Mouse (Mus musculus) embryo, embryonic 10.5 days (tissue): ENCODE results near the gene Arhgef38.

ENCODE experiments used
- DNase-seq: peaks from one replicate; pipeline ENCODE4 v3.0.0-alpha.2; 2015; ENCODE audit warnings: low spot score

The Arhgef38 gene

DNA sequence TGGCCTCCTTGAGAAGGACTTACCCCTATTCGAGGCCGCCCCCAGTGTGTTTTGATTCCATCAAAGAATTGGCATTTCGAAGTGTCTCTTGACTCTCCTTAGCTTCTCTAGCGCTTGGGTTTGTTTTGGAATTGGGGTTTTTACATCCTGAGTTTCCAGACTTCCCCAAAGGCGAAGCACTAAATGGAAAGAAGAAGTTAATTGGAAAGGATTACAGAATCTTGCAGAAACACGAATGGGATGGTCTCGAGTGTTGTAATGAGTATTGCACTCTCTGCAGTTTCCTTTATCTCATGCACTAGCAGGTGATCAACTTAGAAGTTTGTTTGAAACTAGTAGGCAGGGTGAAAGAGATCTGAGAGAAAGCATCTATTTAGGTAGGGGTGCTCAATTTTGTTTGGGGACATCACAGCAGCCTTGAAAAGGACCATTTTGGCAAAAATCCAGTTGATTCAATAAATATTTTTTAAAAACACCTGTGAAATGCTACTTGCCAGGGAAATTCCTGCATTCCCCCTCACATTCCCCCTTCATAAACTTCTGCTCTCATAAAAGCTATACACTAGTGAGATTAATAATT, 142.4 kb downstream of the Arhgef38 start:
- DNase-seq = no peak

DNA sequence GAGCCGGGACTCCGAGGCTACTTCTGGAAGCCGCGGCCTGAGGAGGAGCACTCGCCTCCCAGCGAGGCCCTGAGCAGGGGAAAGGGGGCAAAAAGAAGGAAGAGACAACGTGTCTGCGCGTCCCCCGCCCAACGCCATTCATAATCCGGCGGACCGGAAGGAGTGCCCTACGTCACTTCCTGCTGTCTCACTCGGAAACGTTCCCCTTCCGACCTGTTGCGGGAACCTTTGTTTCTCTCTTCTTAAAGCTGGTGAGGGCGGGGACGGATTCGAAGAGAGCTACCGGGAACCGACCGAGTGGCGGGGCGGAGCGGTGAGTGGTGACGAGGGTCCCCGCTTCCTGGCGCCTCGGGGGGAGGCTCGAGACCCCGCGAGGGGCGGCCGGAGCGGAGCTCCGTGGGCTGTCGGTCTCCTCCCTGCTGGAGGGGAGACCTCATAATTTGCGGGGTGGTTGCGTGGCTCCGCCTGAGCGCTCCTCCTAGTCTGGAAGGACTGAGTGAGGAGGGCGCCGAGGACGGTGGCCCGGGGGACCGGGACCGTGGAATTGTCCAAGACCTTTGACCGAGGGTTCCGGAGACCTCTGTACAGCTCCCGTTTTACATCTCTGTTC, 143.0 kb downstream of the Arhgef38 start, which contains the start of the genes Ints12 and Gstcd:
Ints12 (plus strand) TSS at position 177 of the 610 bp plus-strand sequence.
Gstcd (minus strand) TSS at position 370 of the 610 bp plus-strand sequence.
- DNase-seq = peak; percentile 97

DNA sequence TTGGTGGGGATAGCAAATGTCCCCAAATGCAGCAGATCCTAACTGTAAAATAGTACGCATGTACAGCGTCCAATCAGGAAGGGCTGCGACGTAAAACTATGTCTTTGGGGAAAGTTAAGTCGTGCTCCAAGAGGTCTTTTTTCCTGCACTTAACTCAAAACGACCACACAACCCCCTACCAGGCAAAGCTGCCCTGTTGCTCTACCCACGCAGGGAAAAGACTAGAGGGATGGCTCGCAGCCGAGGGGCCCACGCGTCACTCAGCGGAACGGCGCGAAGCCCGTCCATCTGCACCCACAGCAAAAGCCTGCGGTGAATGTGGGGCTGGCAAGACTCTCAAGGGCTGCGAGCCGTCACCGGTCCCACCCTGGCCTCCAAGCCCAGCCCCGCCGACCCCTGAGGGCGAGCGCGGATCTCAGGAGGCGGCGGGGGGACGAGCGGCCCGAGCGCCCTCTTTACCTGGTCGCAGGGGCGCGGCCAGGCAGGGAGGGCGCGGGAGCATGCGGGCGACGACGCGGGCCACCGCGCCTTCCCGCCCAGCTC, 143.6 kb downstream of the Arhgef38 start:
- peak; percentile 68 for DNase-seq

DNA sequence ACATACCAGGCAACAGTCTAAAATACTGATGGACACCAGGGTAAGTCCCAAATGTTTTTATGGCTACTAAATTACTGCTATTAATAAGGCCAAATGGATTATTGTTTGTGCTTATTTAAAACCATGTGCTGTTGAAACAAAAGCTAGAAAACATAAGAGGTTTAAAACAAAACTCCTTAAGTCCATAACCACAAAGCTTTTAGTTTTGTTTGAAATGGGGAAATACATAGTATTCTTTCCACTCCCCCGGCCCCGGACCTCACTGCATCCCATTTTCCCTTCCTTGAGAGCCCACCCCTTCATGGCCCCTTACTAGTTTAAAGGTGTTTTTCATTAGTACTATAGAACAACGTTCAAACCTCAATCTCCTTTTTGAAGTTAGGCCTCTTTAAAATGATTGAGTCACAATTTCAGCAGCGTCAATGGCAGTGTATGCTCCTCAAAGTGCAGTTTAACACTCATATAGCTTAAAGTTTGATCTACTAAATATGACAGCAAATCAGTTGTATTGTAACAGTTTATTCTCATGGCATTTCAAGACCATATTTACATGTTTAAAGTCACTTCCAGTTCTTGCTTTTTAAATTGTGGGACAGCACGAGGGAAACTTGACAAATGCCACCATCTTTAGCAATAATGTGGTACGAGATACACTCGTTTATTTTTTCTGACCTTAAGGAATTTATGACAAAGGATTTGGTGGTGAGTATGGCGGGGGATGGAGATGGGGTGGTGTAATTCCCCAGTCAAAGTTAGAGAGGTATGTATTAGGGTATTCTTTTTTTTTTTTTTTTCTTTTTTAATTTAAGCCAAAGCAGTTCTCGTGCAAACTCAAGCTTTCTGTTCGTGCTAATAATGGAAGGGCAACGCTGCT, 144.3 kb downstream of the Arhgef38 start:
- DNase-seq = peak; percentile 55

DNA sequence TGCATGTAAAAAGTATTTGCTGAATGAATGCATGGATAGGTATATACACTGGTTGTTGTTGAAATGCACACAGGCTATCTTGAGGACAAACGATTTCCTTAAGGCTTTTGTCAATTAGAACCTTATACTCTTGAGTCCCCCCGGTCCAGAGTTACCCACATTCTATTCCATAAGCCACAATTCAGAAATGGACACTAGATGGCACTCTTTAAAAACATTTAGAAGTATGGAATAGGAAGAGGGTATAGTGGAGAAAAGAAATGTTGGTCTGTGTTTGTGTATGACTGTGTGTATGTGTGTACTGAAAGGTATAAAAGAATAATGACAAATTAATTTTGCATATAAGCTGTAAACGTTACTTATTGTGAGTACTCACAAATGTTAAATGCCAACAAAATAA, 148.9 kb downstream of the Arhgef38 start:
- DNase-seq = peak; percentile 79

DNA sequence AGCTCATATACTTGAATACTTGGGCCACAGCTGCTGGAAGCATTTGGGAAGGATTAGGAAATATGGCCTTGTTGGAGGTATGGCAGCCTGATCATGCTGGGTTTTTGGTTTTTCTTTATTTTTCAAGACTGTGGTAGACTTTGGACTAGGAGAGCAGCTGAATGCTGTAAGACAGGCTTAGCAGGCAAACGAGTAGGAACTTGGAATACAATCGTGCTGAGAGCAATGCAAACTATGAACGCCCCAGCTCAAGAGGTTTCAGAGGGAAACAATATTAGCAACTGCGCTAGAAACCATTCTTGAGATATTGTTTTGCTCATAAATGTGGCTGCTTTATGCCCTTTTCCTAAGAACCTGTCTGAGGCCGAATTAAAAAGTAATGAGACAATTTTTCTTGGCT, 152.0 kb downstream of the Arhgef38 start:
- no peak for DNase-seq

DNA sequence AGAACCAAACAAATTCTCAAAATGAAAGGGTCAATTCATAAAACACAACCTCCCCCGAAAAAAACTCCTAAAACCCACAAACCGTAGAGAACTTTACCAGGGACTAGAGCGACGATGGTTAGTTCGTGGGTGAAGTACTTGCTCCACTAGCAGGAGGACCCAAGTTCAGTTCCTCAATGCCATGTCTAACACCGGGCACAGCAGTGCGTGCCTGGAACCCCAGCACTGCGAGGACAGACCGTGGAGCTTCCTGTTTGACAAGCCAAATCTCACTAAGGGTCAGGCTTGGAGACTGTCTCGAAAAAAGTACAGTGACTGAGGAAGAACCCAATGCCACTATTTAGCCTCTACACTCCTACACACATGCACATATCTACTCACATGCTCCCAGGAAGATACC, 159.2 kb downstream of the Arhgef38 start:
- no peak for DNase-seq
